Mouse (Mus musculus) stomach, postnatal 0 days (tissue): ENCODE measurements around the gene Cd19.

Experiments used
- CTCF ChIP-seq: IDR thresholded peaks from 2 replicates; pipeline ENCODE4 v1.5.1; 2016; ENCODE audit warnings: antibody characterized with exemption, low read depth, mild to moderate bottlenecking, moderate library complexity
- EP300 ChIP-seq: optimal IDR thresholded peaks from 2 replicates; pipeline ENCODE3; 2016; ENCODE audit warnings: antibody characterized with exemption

DNA sequence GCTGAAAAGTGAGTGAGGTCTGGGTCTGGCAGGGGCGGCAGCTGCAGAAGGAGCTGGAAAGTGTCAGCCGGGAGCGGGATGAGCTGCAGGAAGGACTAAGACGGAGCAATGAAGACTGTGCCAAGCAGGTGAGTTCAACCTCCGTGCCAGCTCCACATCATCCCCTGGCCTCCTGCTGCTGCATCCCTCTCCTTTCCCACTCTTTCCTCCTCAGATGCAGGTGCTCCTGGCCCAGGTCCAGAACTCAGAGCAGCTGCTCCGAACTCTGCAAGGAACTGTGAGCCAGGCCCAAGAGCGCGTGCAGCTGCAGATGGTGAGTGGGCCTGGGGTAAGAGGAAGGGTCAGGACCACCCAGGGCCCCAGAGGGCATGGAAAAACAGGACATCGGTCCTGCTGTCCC is 25.4 kb upstream of the Cd19 start:
- TF ChIP-seq CTCF (no peak), EP300 (no peak)
